Mouse (Mus musculus) layer of hippocampus, adult 9-11 months (tissue): ENCODE data around the gene Comp.

Experiments
- DNase-seq: peaks from one replicate; pipeline ENCODE4 v3.0.0; 2022

The Comp gene

DNA sequence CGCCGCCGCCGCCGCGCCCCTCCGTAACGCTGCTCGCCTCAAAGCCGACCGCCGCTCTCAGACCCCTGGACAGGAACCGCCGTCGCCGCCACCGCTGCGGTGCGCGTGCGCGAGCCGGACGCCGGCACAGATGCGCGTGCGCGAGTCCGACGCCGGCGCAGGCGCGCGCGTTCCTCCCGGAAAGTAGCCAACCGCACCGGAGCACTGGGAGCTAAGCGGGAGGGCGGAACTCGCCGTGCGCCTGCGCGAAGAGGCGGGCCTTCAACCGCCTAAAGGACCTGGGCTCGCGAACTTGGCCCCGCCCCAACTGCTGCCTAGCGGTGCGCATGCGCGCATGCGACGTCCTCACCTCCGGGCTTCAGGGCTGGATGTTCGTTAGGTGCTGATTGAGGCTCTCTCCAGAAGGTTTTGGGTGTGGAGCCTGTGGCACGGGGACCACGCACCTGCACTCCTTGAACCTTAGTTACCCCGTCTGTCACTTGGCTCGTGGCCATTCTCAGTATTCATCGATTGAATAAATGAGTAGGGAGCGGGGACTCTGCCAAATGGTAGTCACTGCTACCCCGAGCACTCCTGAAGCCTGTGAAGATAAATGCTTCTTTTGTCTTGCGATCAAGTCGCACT lies 20.1 kb upstream of the Comp start, which contains the start of gene Upf1:
Upf1 (minus strand) TSS at position 85 of the 624 bp plus-strand sequence.
- DNase-seq = peak; percentile 99

DNA sequence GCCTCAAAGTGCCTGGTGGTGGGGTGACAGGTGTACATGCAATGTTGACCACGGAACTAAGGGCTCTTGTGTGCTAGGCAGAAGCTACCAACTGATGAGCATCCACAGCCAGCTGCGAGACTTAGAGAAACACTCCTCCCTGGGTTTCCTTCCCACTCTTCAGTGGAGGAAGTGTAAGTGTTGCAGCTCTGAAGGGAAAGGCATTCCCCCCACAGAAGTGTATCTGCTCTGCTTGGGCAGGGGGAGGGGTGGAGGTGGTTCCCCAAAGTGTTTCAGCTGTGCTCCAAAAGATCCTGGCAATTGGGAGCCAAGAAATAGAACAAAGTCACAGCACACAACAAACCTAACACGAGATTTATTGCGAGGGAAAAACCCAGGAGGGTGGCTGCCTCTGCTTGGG lies 19.4 kb upstream of the Comp start:
- DNase-seq = no peak

DNA sequence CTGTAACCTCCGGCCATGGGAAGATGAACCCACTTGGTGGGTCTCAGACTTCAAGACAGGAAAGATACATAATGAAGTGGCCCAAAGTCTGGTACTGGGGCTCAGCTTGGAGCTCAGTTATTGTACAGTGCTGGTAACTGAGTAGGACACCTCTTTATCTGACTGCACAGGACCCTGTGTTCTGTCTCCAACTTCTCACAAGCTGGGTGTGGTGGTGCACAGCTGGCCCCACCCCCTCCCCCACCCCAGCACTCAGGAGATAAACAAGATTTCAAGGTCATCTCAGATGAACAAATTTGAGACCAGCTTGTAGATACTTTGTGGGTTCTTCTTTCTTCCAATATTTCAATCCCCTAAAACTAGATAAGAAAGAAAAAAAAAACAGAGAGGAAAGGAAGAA lies 17.2 kb upstream of the Comp start:
- DNase-seq = no peak

DNA sequence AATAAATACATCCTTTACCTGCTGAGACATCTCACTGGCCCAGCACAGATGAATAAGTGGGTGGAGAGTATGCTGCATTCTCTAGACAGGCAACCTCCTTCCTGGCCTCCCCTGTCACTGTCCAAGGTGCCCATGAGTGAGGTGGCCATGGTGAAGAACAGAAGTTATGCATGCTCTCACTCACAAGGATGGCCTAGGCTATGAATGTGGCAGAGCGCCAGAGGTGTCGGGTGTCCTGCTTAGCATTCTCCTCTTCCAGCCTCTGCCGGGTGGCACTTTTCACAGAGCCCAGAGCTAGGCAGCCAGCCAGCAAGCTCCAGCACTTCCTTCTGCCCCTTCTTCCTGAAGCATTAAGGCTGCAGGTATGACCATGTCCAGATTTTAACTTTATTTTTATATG lies 13.9 kb upstream of the Comp start:
- DNase-seq = no peak

DNA sequence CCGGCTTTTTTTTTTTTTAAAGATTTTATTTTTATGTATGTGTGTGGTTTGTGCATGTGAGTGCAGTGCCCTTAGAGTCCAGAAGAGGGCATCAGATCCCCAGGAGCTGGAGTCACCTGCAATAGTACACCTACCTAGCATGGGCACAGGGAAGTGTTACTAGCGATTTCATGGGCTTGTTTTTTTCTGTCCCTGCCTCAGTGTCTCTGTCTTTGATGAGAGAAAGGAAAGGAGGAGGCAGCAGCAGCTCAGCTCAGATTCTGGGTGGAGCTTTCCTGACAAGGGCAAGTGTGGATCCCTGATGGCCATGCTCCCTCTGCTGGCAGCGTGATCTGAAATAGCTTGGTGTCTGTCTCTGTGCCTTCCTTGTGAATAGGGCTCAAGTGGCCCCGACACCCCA lies 12.6 kb upstream of the Comp start:
- DNase-seq = no peak

DNA sequence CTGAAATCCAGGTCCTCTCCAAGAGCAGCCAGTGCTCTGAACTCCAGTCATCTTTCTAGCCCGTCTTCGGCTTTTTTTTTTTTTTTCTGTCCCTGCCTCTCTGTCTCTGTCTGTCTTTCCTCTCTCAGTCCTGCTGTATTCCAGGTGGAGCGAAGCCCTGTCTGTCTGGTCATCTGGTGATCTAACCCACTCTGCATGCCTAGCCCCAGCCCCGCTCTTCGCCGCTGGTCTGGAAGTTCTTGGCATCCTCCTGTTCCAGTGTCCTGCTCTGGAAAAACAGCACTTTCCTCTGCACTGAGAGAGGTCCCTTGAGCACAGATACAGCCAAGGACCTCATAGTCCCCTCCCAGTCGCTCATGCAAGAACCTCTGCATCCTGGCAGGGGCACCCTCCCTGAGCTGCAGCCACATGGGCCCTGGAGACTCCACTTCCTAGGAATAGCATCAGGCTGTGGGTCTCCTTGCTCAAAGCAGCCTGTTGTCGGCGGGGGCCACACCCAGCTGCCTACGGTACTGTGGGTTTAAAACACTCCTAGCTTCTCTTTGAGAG lies 11.8 kb upstream of the Comp start:
- DNase-seq = no peak

DNA sequence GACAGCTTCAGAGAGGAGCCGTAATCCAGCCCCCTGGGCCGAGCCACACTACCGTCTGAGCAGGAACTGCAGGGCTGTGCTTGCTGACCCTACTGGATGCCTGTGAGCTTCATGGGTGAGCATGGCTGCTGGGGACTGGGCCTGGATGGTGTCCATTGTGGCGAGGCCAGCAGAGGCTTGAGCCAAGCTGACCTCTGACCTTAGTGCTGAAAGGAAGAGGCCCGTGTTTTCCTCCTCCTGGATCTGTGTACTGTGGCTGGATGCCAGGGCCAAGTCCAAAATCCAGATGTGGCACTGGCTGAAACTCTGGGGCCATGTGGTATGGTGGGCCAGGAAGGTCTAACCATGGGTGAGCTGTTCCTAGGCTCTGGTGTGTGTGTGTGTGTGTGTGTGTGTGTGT lies 9.3 kb upstream of the Comp start:
- no peak for DNase-seq

DNA sequence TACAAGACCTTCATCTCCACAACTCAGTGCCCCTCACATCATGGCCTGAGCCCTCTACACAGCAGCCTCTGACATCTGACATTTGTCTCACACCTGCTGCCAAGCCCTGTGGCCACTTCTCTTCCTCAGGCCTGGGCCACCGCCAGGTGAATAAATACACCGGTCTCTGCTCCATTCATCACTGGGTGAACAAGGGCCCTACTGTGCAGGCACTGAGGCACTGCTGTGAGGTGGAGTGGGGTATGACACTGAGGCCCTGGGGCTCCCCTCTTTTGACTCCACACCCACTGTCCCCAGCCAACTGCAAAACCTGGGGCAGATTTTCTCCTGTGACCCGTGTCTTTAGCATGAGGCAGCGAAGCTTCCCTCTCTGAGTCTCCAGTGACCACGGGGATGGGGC lies 6.8 kb upstream of the Comp start:
- DNase-seq = no peak

DNA sequence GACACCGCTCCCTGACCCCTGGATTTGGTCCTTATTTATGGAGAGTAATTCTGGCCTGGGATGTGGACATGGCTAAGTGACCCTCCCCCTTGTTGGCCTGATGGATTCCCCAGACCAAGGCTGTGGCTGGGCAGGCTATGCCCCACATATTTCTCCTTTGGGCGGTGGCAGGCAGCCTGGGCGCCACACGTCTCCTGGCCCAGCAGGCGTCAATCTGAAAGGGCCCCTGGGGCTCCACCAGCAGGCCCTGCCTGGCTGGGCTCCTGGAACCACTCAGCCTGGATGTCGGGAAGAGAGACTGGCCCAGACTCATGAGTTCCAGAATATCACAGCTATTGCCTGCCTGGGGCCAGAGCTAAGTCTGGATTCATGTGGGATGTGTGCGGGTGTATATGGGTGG lies 2.9 kb upstream of the Comp start:
- DNase-seq = no peak

DNA sequence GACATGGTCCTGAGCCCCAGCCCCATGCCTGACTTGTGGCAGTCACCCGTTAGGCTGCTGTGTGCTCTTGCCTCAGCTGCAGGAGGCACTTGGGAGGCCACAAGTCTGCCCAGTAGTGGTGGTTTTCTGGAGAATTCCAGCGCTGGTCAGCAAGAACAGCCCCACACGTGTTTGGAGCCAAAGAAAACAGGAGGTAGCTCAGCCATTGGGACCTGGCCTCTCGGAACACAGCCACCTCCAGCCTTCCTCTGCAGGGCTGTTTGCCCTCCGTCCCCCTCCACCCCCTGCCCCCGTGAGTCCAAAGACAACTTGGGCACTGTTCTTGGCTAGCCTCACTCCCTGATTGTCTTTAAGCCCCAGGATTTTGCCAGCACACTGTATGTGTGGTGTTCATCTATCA lies 1.4 kb upstream of the Comp start:
- no peak for DNase-seq

DNA sequence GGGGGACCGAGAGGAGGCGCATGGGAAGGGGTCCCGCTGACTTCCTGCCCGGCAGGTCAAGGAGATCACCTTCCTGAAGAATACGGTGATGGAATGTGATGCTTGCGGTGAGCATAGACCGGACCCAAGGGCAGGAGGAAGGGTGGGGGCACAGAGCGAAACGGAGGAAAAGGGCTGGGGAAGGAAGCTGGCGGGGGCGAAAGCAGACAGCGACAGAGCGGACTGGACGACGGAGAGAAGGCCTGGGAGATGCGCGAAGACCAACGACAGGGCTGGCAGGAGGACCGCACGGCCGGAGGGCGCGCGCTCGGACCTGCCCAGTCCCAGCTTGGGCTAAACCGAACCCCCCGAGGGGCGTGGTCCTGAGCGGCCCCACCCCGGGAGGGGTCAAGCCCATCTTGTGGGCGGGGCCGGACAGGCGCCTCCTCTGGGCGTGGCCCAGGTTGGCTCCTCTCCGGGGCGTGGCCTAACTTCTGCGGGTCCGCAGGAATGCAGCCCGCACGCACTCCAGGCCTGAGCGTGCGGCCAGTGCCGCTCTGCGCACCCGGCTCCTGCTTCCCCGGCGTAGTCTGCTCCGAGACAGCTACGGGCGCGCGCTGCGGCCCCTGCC lies 1.1 kb downstream of the Comp start:
- peak; percentile 46 for DNase-seq

DNA sequence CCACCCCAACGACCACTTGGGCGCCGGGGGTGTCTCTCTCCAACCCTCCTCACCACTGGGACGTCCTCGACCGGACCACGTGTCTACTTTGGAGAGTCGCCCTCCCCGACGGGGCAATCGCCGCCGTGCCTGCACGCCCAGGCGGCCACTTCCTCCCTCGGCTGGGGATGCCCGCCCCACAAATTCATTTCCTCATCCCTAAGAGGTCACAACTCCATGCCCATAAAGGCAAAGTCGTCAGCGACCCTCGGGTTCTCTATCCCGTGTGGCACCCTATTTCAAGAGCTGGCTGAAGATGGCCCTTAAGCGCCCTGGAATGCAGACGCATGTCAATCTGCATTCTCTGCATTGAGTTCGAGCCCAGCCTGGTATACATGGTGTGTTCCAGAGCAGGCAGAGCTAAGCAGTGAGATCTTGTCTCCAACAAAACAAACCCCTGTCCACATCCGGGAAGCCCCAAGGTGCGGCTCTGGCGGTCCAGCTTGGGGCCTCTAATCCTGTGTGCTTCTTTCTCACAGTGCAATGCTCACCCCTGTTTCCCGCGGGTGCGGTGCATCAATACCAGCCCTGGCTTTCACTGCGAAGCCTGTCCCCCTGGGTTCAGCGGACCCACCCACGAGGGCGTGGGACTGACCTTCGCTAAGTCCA lies 2.0 kb downstream of the Comp start:
- DNase-seq = no peak

DNA sequence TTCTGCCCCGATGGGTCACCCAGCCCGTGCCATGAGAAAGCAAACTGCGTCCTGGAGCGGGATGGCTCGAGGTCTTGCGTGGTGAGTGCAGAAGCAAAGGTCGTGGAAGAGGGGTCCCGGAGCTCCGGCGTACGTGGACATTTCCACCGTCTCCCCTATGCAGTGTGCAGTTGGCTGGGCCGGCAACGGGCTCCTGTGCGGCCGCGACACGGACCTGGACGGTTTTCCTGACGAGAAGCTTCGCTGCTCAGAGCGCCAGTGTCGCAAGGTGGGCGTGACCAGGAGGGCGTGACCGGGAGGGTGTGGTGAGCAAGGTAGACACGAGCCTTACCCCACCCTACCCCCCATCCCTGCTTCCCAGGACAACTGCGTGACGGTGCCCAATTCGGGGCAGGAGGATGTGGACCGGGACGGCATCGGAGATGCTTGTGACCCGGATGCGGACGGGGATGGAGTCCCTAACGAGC lies 3.0 kb downstream of the Comp start:
- DNase-seq = no peak

DNA sequence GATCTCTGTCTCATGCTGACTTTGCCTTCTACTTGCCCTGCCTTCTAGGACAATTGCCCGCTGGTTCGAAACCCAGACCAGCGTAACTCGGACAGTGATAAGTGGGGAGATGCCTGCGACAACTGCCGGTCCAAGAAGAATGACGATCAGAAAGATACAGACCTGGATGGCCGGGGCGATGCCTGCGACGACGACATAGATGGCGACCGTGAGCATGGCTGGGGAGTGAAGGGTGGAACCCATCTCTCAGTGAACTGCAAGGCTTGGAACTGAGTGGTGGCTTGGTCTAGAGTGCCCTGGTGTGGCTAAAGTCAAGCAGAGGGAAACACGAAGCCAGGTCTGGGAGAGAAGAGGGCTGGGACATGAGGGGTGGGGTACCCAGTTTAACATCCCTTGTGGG lies 3.7 kb downstream of the Comp start:
- DNase-seq = no peak

DNA sequence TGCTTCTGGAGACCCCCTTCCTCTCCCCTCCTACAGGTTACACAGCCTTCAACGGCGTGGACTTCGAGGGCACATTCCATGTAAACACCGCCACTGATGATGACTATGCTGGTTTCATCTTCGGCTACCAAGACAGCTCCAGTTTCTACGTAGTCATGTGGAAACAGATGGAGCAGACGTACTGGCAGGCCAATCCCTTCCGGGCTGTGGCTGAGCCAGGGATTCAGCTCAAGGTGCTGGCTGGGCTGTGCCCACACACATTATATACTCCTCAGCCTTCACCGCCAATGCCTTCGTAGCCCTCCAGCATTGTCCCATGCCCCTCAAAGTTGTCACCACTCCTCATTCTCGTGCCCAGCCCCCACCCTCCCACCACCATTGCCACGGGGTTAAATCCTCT lies 6.7 kb downstream of the Comp start:
- DNase-seq = peak; percentile 45

DNA sequence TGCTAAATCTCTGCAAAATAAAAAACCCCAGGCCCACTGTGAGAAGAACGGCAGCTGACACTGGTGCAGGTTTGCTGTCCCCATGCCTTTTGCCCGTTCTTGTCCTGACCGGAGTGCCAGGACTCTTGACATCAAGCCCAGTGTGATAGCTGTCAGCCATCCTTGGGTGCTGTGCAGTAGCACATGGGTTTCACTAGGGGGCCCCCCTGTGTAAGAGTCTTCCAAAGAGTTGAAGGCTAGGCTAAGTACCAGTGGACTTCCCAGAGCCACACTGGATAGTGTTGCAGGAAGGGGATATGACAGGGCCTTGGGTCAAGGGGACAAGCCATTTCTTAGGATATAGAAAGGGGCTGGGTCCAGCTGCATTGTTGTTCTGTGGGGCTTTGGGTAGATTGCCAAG lies 9.9 kb downstream of the Comp start:
- DNase-seq = peak; percentile 53

DNA sequence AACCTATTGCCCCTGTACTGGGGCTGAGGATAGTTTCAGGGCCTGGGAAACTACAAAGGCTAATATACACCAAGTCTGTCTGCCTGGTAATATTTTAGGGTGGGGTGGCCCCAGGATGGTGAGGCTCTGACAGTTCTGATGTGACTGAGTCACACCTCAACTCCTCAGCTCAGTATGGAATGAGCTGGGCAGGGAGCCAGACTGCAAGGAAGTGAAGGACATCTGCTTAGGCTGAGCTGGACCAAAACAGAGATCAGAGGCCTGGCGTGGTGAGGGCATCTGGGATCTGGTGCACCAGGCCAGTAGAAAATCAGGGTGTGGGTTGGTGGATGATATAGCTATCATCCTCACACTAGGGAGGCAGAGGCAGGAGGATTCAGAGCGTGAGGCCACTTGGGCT lies 16.3 kb downstream of the Comp start:
- no peak for DNase-seq

DNA sequence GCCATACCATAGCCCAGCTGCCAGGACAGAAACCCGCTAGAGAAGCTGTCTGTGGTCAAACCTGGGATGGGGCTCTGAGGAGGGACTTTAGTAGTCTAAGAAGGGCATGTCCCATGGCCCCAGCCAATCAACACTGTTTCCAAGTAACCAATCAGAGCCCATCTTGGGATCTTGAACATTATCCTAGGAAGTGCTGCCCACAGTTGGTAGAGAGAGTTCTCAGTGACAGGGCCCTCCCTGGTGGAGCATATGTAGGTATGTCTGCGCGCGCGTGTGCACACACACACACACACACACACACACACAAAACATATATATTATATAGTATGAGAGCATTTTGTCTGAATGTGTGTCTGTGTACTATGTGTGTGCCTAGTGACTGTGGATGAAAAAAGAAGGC lies 19.7 kb downstream of the Comp start:
- DNase-seq = no peak

DNA sequence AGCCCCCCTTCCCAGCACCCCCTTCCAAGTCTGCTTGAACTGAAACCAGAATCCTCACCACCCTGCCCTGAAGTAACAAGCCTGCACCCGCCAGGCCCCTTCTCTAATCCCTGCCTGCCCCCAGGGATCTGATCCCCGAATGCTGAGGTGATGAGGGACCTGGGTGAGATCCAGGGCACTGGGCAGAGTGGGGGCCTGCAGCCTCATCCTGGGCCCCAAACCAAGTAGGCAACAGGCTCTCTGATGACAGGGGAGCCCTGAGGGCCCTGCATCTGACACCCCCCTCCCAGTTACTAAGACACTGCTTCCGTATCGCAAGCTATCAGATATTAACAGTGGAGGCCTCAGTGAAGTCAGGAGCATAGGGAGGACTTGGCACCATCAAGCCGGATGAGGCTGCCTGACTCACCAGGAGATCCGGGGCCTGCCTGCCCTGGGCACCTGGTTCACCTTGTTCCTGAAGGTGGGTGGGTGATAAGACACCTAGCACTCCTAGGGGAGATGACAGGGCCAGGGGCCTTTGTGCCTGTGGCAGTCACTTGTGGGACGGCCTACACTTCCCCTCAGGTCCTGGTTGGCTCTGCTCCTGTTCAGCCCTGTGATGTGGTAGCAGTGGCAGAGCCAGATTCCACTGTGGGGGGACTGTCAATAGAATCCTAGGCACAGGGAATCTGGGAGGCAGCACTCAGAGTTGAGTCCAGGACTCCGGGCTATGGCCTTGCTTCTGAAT lies 21.1 kb downstream of the Comp start:
- no peak for DNase-seq

DNA sequence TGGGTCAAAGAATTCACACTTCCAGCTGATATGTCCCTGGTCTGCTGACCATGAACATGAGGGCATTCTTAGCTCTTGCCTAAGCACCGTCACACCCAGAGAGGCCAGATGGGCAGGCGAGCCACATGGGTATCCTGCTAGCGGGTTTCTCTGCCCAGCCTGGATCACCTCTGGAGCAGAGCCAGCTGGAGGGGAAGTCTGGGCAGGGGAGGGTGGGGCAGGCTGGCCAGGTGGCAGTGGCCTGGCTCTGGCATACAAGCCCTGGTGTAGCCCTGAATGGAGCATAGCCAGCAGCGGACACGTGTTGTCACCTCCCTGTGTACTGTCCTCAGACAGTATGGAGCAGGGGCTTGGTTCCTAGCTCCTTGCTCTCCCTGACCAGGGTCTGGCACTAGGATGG lies 22.3 kb downstream of the Comp start:
- DNase-seq = no peak

DNA sequence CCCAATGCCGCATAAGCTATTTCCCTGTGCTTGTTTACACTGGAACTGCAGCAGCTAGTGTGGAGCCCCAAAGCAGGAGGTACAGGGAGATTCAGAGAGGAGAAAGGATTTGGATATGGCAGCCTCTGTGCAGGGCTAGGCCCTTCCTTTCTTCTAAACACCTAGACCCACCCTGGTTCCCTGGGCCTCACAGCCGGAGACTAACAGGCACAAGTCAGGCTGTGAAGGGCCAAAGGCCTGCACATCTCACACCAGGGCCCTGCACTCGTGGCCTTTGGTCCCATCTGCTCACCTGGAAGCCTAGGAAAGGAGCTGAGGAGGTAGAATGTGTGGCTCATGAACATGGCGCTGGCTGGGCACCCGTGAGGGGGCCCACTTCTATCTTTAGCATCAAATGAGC lies 22.8 kb downstream of the Comp start:
- DNase-seq = no peak

DNA sequence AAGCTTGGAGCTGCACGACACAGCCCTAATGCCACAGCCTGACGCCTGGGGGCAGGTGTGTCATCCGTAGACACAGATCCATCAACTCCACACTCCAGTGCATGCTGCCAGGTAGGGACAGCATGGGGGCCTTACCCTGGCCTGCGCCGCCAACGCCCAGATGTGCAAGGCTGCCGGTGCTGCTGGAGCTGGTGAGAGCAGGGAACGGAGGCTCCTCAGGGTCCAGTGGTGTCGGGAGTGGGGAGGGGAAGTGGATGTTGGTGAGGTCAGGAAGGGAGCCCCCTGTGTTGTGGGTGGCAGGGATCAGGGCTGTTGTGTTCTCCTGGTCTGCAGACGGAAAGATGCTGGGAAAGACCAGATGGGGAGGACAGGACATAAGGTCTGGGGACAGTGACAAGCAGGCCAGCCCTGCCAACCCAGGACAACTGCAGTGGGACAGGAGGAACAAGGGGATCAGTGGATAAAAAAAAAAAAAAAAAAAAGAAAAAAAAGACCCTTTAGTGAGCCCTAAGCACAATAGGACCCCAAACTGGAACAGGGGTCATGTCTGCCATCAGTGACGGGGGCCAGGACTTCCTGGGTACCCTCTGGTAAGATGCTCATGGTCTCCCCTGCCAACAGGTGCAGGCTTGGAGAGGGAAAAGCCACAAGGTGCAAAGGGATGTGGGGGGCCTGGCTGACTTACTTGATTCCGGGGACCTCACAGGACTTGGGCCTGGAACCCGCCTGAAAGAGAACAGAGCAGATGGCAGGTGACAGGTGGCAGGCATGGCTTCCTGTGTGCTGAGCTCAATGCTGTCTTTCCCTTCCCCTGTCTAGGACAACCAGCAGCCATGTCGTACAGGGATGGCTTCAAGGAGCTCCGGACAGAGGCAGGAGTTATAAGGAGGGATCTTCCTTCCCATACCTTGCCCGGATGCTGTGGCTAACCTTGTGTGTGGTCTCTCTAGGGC lies 24.5 kb downstream of the Comp start:
- DNase-seq = no peak
